ENCODE assay signal across 14 mouse cellular contexts in the genomic region with DNA sequence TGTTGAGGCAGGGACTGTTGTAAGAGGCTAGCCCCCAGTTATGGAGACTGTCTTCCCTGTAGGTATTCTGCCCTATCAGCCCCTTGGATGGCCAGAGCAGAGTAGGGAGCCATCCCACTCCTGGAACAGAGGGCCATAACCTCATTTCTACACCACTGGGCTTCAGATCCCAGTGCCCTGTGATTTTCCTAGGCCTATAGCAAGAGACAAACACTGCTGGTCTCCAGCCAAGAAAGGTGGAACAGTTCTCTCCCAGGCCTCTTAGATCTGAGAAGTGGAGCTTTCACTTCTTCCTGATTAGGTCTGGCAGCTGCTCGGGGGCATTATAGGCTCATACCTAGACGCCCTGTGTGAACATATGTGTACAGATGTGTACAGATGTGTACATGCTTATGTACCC. TPM values are rescaled to one million over a fixed set of nuclear protein-coding genes. Genes with fewer than 3 reads are reported as not detected.
A peak's percentile ranks its signal among the peaks of the same experiment; 100 is the strongest.
DNase-seq lines count a peak whose midpoint lies in the region; ATAC-seq lines count a peak whose summit lies in the region.
"Had no signal": no experiment of that assay in that cellular context is flagged by ENCODE, and none has a peak within 500 bp of the region (broad histone marks: within the 10 kb centered on the region; RNA-seq: fewer than 3 reads in every experiment).

No protein-coding gene starts in this region.

- no peak overlapping the region for H3K9ac ChIP-seq in hindbrain, embryonic 13.5 days
- H3K9ac ChIP-seq in lung, embryonic 16.5 days (ENCODE audit: low read length), result no peak overlapping the region
- no peak overlapping the region for H3K9ac ChIP-seq in forebrain, embryonic 15.5 days (replicated peaks)
- H3K9ac ChIP-seq: liver, embryonic 12.5 days had no signal

- ATAC-seq in hindbrain, embryonic 13.5 days (ENCODE audit: low FRiP score), result no peak
- no peak for ATAC-seq in lung, embryonic 16.5 days (ENCODE audit: low read depth)
- peak; percentile 1; the same call in 1 of the 2 replicates for ATAC-seq in forebrain, embryonic 15.5 days (replicated peaks)
- ATAC-seq: liver, embryonic 12.5 days had no signal

- H3K9me3 ChIP-seq in hindbrain, embryonic 13.5 days, result no peaks in the 10 kb centered on the region
- H3K9me3 ChIP-seq in hindbrain, embryonic 10.5 days, result no peaks in the 10 kb centered on the region
- H3K9me3 ChIP-seq in lung, embryonic 16.5 days (ENCODE audit: control insufficient read depth, low read length), result no peaks in the 10 kb centered on the region
- no peaks in the 10 kb centered on the region for H3K9me3 ChIP-seq in forebrain, embryonic 15.5 days
- H3K9me3 ChIP-seq: liver, embryonic 12.5 days had no signal

- H3K27ac ChIP-seq in hindbrain, embryonic 13.5 days, result peak overlapping the region; percentile 40; the same call in 1 of the 2 replicates
- no peak overlapping the region for H3K27ac ChIP-seq in hindbrain, embryonic 10.5 days
- peak overlapping the region; percentile 34 for H3K27ac ChIP-seq in lung, embryonic 16.5 days (ENCODE audit: low read length)
- peak overlapping the region; percentile 85 for H3K27ac ChIP-seq in forebrain, embryonic 15.5 days (replicated peaks)
- H3K27ac ChIP-seq: liver, embryonic 12.5 days had no signal

- peaks cover 32% of the 10 kb centered on the region for H3K4me1 ChIP-seq in hindbrain, embryonic 13.5 days (replicated peaks)
- H3K4me1 ChIP-seq in hindbrain, embryonic 10.5 days (replicated peaks), result peaks cover 18% of the 10 kb centered on the region
- H3K4me1 ChIP-seq in lung, embryonic 16.5 days (replicated peaks; ENCODE audit: control insufficient read depth, insufficient read depth, low read length), result peaks cover 18% of the 10 kb centered on the region
- H3K4me1 ChIP-seq in forebrain, embryonic 15.5 days, result peaks cover 37% of the 10 kb centered on the region

- H3K4me2 ChIP-seq in hindbrain, embryonic 13.5 days, result no peak overlapping the region
- no peak overlapping the region for H3K4me2 ChIP-seq in lung, embryonic 16.5 days (ENCODE audit: low read depth, low read length)
- H3K4me2 ChIP-seq in forebrain, embryonic 15.5 days (replicated peaks), result no peak overlapping the region
- H3K4me2 ChIP-seq: liver, embryonic 12.5 days had no signal

- no peaks in the 10 kb centered on the region for H3K36me3 ChIP-seq in hindbrain, embryonic 13.5 days
- no peaks in the 10 kb centered on the region for H3K36me3 ChIP-seq in hindbrain, embryonic 10.5 days
- no peaks in the 10 kb centered on the region for H3K36me3 ChIP-seq in lung, embryonic 16.5 days (ENCODE audit: control insufficient read depth, insufficient read depth, low read length)
- no peaks in the 10 kb centered on the region for H3K36me3 ChIP-seq in forebrain, embryonic 15.5 days
- H3K36me3 ChIP-seq: liver, embryonic 12.5 days had no signal

- H3K4me3 ChIP-seq in hindbrain, embryonic 13.5 days, result no peak overlapping the region
- H3K4me3 ChIP-seq in hindbrain, embryonic 10.5 days, result no peak overlapping the region
- H3K4me3 ChIP-seq in lung, embryonic 16.5 days (ENCODE audit: low read length), result no peak overlapping the region
- H3K4me3 ChIP-seq in forebrain, embryonic 15.5 days, result no peak overlapping the region
- H3K4me3 ChIP-seq: liver, embryonic 12.5 days; myocyte had no signal

- peak; percentile 34 to 44 for DNase-seq in cerebellum, adult 18-20 months
- DNase-seq in cerebellum, adult 9-11 months, result no peak
- no peak for DNase-seq in hindbrain, embryonic 10.5 days (ENCODE audit: low spot score)
- no peak for DNase-seq in lung, postnatal 10 days
- DNase-seq in right cerebral cortex, adult 18-20 months, result no peak
- DNase-seq: adrenal gland, adult 2 months; B cell, adult 2 months; thymus, adult 2 months had no signal

- H3K27me3 ChIP-seq in hindbrain, embryonic 13.5 days, result 0 out of 2 replicates have a peak, but pooled peaks cover 3% of the 10 kb centered on the region
- peaks cover 17% of the 10 kb centered on the region for H3K27me3 ChIP-seq in hindbrain, embryonic 10.5 days (ENCODE audit: insufficient read depth, poor library complexity, severe bottlenecking)
- H3K27me3 ChIP-seq in lung, embryonic 16.5 days (ENCODE audit: control insufficient read depth, insufficient read depth, low read depth, low read length), result no peaks in the 10 kb centered on the region
- no peaks in the 10 kb centered on the region for H3K27me3 ChIP-seq in forebrain, embryonic 15.5 days

- 88% methylated on average over 2 of the region's 2 CpGs for WGBS in hindbrain, embryonic 13.5 days
- 86% methylated on average over 2 of the region's 2 CpGs for WGBS in hindbrain, embryonic 10.5 days
- 65% methylated on average over 2 of the region's 2 CpGs for WGBS in lung, embryonic 16.5 days
- 75% methylated on average over 2 of the region's 2 CpGs for WGBS in forebrain, embryonic 15.5 days

RNA-seq across cellular contexts. Expression of a gene that starts 3.2 kb away (rescaled TPM):
- 37.3 and 41.5 TPM in 2 replicates for polyA plus RNA-seq in hindbrain, embryonic 13.5 days (2015; fragmentation: Nextera tagmentation; extraction: Ambion mirVana)
- polyA plus RNA-seq in hindbrain, embryonic 10.5 days (2016; fragmentation: Nextera tagmentation; extraction: Ambion mirVana), result 3.6 and 8.9 TPM in 2 replicates
- 0.65 and 1.0 TPM in 2 replicates for polyA plus RNA-seq in lung, embryonic 16.5 days (2015; fragmentation: Nextera tagmentation; extraction: Ambion mirVana)
- polyA plus RNA-seq in forebrain, embryonic 15.5 days (2015; fragmentation: Nextera tagmentation; extraction: Ambion mirVana), result 24.2 and 25.8 TPM in 2 replicates

RNA-seq across cellular contexts. Expression of a gene that starts 3.7 kb away (rescaled TPM):
- polyA plus RNA-seq in hindbrain, embryonic 13.5 days (2015; fragmentation: Nextera tagmentation; extraction: Ambion mirVana), result not detected in 2 replicates
- not detected in 2 replicates for polyA plus RNA-seq in hindbrain, embryonic 10.5 days (2016; fragmentation: Nextera tagmentation; extraction: Ambion mirVana)
- 0.31 and 0.58 TPM in 2 replicates for polyA plus RNA-seq in lung, embryonic 16.5 days (2015; fragmentation: Nextera tagmentation; extraction: Ambion mirVana)
- not detected in 2 replicates for polyA plus RNA-seq in forebrain, embryonic 15.5 days (2015; fragmentation: Nextera tagmentation; extraction: Ambion mirVana)
- polyA plus RNA-seq: adrenal gland, adult 2 months; kidney, embryonic 16.5 days; liver, embryonic 12.5 days; myocyte had no signal

RNA-seq across cellular contexts. Expression of a gene that starts 13.8 kb away (rescaled TPM):
- 1.2 and 1.4 TPM in 2 replicates for polyA plus RNA-seq in hindbrain, embryonic 13.5 days (2015; fragmentation: Nextera tagmentation; extraction: Ambion mirVana)
- polyA plus RNA-seq in hindbrain, embryonic 10.5 days (2016; fragmentation: Nextera tagmentation; extraction: Ambion mirVana), result 0.50 and 0.55 TPM in 2 replicates
- polyA plus RNA-seq in lung, embryonic 16.5 days (2015; fragmentation: Nextera tagmentation; extraction: Ambion mirVana), result 1.3 and 1.4 TPM in 2 replicates
- polyA plus RNA-seq in forebrain, embryonic 15.5 days (2015; fragmentation: Nextera tagmentation; extraction: Ambion mirVana), result 1.3 and 1.6 TPM in 2 replicates

RNA-seq across cellular contexts. Expression of a gene that starts 30.7 kb away (rescaled TPM):
- polyA plus RNA-seq in hindbrain, embryonic 13.5 days (2015; fragmentation: Nextera tagmentation; extraction: Ambion mirVana), result 23.5 and 24.8 TPM in 2 replicates
- 22.1 and 22.9 TPM in 2 replicates for polyA plus RNA-seq in hindbrain, embryonic 10.5 days (2016; fragmentation: Nextera tagmentation; extraction: Ambion mirVana)
- polyA plus RNA-seq in lung, embryonic 16.5 days (2015; fragmentation: Nextera tagmentation; extraction: Ambion mirVana), result 18.7 and 20.5 TPM in 2 replicates
- 25.3 and 27.2 TPM in 2 replicates for polyA plus RNA-seq in forebrain, embryonic 15.5 days (2015; fragmentation: Nextera tagmentation; extraction: Ambion mirVana)

RNA-seq across cellular contexts. Expression of a gene that starts 37.5 kb away (rescaled TPM):
- 32.9 and 33.6 TPM in 2 replicates for polyA plus RNA-seq in hindbrain, embryonic 13.5 days (2015; fragmentation: Nextera tagmentation; extraction: Ambion mirVana)
- 148 and 160 TPM in 2 replicates for polyA plus RNA-seq in hindbrain, embryonic 10.5 days (2016; fragmentation: Nextera tagmentation; extraction: Ambion mirVana)
- 126 and 137 TPM in 2 replicates for polyA plus RNA-seq in lung, embryonic 16.5 days (2015; fragmentation: Nextera tagmentation; extraction: Ambion mirVana)
- polyA plus RNA-seq in forebrain, embryonic 15.5 days (2015; fragmentation: Nextera tagmentation; extraction: Ambion mirVana), result 59.0 and 69.4 TPM in 2 replicates

Comparison
In these comparisons a context has a peak if more than half of its experiments do, and no peak if none do; other contexts are left out.
1. DNase-seq: peak in cerebellum, adult 18-20 months (2 of 2); none in cerebellum, adult 9-11 months (single experiment), hindbrain, embryonic 10.5 days (single experiment), lung, postnatal 10 days (single experiment) and right cerebral cortex, adult 18-20 months (single experiment).